Mouse (Mus musculus) adrenal gland, adult 2 months (tissue): Measurements from ENCODE around the gene Zbtb38. TPM values are rescaled to one million over a fixed set of nuclear protein-coding genes. Genes with fewer than 3 reads are reported as not detected.
A peak's percentile ranks its signal among the peaks of the same experiment; 100 is the strongest.

Source experiments
- DNase-seq: peaks from one replicate; pipeline ENCODE4 v3.0.0; 2021
- polyA plus RNA-seq: library from polyadenylated mRNA; depleted of rRNA; stranded (reverse); fragments of >200 nt; gene quantifications from 2 replicates; pipeline ENCODE4 v1.2.3, GENCODE M21; 2012
- total RNA-seq, 2 experiments: library from RNA; stranded (reverse); gene quantifications; 2 replicates each; pipeline ENCODE4 v1.2.3; 2021

The Zbtb38 gene
- total and polyA plus RNA-seq, 3 experiments: 17.4 to 73.9 (median 63.1) TPM

GRCm38 (mm10) chr9:96758749-96759597 lies 6.3 kb upstream of the Zbtb38 start:
- DNase-seq: peak; percentile 85

- DNase-seq: no peak
These were observed 4.2 kb upstream of the Zbtb38 start for GRCm38 (mm10) chr9:96756638-96757435.

GRCm38 (mm10) chr9:96755761-96756160 lies 3.1 kb upstream of the Zbtb38 start:
- DNase-seq: no peak

- no peak for DNase-seq
These were observed 2.0 kb upstream of the Zbtb38 start for GRCm38 (mm10) chr9:96754625-96754969.

- no peak for DNase-seq
These were observed 1.4 kb upstream of the Zbtb38 start for GRCm38 (mm10) chr9:96753921-96754624.

- DNase-seq: no peak
These were observed 761 bp upstream of the Zbtb38 start for GRCm38 (mm10) chr9:96753392-96753791.

- no peak for DNase-seq
These were observed 619 bp downstream of the Zbtb38 start for GRCm38 (mm10) chr9:96751821-96752602.

- DNase-seq: no peak
These were observed 2.0 kb downstream of the Zbtb38 start for GRCm38 (mm10) chr9:96750636-96751035.

- DNase-seq: no peak
These were observed 6.1 kb downstream of the Zbtb38 start for GRCm38 (mm10) chr9:96746527-96746926.

- DNase-seq: no peak
These were observed 7.7 kb downstream of the Zbtb38 start for GRCm38 (mm10) chr9:96744909-96745308.

- DNase-seq: no peak
These were observed 11.1 kb downstream of the Zbtb38 start for GRCm38 (mm10) chr9:96741365-96742085.

- no peak for DNase-seq
These were observed 11.8 kb downstream of the Zbtb38 start for GRCm38 (mm10) chr9:96740712-96741364.

- no peak for DNase-seq
These were observed 12.6 kb downstream of the Zbtb38 start for GRCm38 (mm10) chr9:96739808-96740711.

GRCm38 (mm10) chr9:96738563-96739355 lies 13.9 kb downstream of the Zbtb38 start:
- no peak for DNase-seq

GRCm38 (mm10) chr9:96735946-96736345 lies 16.7 kb downstream of the Zbtb38 start:
- DNase-seq: peak; percentile 50

- DNase-seq: no peak
These were observed 19.3 kb downstream of the Zbtb38 start for GRCm38 (mm10) chr9:96733425-96733717.

- no peak for DNase-seq
These were observed 19.8 kb downstream of the Zbtb38 start for GRCm38 (mm10) chr9:96732644-96733424.

GRCm38 (mm10) chr9:96731961-96732511 lies 20.6 kb downstream of the Zbtb38 start:
- DNase-seq: no peak
